Mouse (Mus musculus): ENCODE measurements around the gene Disp2. TPM values are rescaled to one million over a fixed set of nuclear protein-coding genes. Genes with fewer than 3 reads are reported as not detected.

The Disp2 gene
- polyA plus RNA-seq, 1 experiment, result not detected

DNA sequence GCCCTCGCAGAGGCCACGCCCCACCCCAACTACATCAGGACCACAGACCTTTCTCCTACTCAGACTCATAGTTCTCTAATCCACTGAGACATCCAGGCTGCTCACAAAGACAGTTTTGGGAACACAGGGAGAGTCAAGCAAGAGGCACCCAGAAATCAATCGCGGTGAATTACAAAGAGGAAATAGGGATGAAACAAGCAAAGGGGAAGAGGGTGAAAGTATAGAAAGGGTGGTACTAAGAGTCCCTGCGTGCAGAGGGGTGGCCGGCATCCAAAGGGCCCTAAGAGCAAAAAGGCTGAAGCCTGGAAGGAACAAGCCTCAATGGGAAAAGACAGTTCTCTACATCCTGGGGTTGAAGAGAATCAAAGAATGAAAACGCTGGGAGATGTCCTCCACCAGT, 34.9 kb upstream of the Disp2 start:
- Histone ChIP-seq H3K4me1 (ENCODE audit: control insufficient read depth) (peaks cover 55% of the 10 kb centered on the region), H3K4me3 (replicated peaks) (peak overlapping the region; percentile 91)

DNA sequence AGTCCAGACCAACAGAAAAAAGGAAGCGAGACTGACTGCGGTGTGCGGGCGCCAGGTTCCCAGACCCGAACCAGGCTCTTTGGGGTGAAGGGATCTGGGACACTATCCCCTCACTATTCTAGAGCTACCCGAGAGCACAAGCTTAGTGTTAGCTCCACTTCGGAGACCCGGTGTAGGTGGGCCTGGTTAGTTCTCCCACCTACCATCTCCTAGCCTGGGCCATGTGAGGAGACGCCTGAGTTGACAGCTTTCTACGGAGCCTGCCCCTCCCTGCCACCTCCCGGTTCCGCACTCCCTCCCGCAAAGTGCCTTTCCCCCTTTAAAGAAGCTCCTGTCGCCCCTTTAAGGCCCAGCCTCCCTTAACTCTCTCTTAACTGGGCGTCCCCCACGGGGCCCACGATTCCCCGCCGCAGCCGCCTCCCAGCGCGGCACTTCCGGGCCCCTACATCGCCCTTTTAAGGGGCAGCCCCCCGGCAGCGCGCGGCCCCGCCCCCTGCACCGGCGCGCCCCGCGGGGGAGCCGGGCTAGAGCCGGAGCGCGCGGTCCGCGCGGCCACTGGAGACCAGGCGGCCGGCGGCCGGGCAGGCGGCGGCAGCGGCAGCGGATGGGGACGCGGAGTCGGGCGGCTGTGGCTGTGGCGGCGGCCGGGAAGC, 34.2 kb upstream of the Disp2 start, which contains the start of gene Inafm2:
TSS of gene Inafm2 (plus strand) at position 527 of the 653 bp plus-strand sequence.
- Histone ChIP-seq H3K4me3 (replicated peaks) (peak within 1 kb of the TSS; percentile 91), H3K27me3 (ENCODE audit: control insufficient read depth) (peaks cover 19% of the 10 kb centered on the region), H3K36me3 (ENCODE audit: control insufficient read depth) (peaks cover 32% of the 10 kb centered on the region), H3K4me1 (ENCODE audit: control insufficient read depth) (peaks cover 63% of the 10 kb centered on the region), H3K9me3 (ENCODE audit: control insufficient read depth, low read length) (no peaks in the 10 kb centered on the region)
- TF ChIP-seq GATA1 (IDR thresholded peaks at IDR 0.05; ENCODE audit: low read length), result no peak
- no peak for TF ChIP-seq TAL1 (IDR thresholded peaks at IDR 0.05; ENCODE audit: low read length)

More for the DNA sequence above, 34.9 kb upstream of the Disp2 start:
- no peaks in the 10 kb centered on the region for H3K9me3 ChIP-seq (ENCODE audit: control insufficient read depth, low read length)
- H3K36me3 ChIP-seq (ENCODE audit: control insufficient read depth), result peaks cover 24% of the 10 kb centered on the region
- TF ChIP-seq TAL1 (IDR thresholded peaks at IDR 0.05; ENCODE audit: low read length), result no peak
- TF ChIP-seq GATA1 (IDR thresholded peaks at IDR 0.05; ENCODE audit: low read length), result no peak
- peaks cover 19% of the 10 kb centered on the region for H3K27me3 ChIP-seq (ENCODE audit: control insufficient read depth)

DNA sequence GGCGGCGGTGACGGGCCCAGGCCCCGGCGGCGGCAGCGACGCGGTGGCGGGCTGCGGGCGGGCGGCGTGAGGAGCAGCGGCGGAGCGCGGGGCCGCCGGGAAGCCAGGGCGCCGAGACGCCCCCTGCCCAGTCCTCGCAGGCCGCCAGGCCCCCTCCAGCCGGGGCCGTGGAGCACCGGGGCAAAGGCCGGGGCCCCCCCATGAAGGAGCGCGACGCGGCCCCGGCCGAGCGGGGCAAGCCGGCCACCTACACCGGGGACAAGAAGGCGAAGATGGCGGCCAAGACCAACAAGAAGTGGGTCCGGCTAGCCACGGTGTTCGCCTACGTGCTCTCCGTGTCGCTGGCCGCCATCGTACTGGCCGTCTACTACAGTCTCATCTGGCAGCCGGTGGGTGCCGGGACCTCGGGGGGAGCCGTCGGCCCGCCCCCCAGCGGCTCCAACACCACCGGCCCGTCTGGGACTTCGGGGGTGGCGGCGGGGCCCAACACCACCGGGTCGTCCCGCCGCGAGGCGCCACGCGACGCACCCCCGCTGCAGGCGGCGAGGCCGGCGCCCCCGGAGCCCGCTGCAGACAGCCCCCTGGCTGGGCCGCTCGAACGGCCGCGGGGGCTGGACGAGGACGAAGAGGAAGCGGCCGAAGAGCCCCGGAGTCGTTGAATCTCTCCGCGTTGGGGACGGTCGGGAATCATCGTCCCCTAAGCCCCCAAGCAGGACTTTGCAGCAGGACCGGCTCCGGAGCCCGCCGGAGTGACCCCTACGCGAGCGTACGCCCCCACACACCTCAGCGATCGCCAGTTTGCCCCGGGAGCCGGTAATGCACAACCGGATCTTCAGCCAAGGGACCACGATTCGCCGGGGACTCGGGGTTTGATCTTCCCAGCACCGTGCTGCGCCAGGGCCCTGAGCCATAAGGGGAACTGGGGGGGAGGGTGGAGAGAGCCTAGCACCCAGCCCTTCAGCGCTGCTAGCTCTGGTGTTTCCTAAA, 33.3 kb upstream of the Disp2 start:
- TF ChIP-seq GATA1 (IDR thresholded peaks at IDR 0.05; ENCODE audit: low read length) (no peak), TAL1 (IDR thresholded peaks at IDR 0.05; ENCODE audit: low read length) (no peak)

DNA sequence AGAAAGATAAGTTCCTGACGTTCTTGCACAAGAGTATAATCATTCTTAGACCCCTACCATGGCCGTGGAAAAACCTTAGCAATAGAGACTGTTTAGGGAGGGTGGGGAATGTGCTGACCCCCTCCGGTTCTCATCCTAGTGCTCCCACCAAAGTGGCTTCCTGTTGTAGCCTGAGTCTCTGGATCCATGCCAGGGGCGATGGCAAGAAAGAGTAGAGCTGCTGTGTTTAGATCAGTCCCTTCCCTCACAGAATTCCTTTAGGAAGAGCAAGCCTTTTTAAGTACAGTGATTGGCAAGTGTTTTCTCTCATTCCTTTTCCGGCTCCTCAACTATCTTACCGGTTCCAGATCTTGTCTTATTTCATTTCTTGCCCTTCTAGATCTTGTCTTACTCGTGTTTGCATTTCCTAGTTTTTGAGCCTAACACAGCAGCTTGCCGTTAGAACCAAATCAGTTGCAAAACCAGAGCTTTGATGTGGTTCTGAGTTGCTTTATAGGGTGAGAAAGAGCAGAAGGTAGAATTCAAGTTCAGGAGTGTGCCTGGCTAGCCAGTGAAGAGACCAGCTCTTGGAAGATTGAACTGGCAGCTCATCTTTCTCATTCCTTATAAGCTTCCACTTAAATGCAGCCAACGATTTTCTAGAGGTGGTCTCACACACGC, 32.1 kb upstream of the Disp2 start:
- TF ChIP-seq GATA1 (IDR thresholded peaks at IDR 0.05; ENCODE audit: low read length) (no peak), TAL1 (IDR thresholded peaks at IDR 0.05; ENCODE audit: low read length) (no peak)
- H3K36me3 ChIP-seq (ENCODE audit: control insufficient read depth), result peaks cover 51% of the 10 kb centered on the region
- peaks cover 16% of the 10 kb centered on the region for H3K27me3 ChIP-seq (ENCODE audit: control insufficient read depth)
- peaks cover 80% of the 10 kb centered on the region for H3K4me1 ChIP-seq (ENCODE audit: control insufficient read depth)
- peak overlapping the region; percentile 91 for H3K4me3 ChIP-seq (replicated peaks)
- H3K9me3 ChIP-seq (ENCODE audit: control insufficient read depth, low read length), result no peaks in the 10 kb centered on the region

More for the DNA sequence above, 33.3 kb upstream of the Disp2 start:
- peak overlapping the region; percentile 91 for H3K4me3 ChIP-seq (replicated peaks)
- H3K9me3 ChIP-seq (ENCODE audit: control insufficient read depth, low read length), result no peaks in the 10 kb centered on the region
- H3K4me1 ChIP-seq (ENCODE audit: control insufficient read depth), result peaks cover 68% of the 10 kb centered on the region
- peaks cover 19% of the 10 kb centered on the region for H3K27me3 ChIP-seq (ENCODE audit: control insufficient read depth)
- H3K36me3 ChIP-seq (ENCODE audit: control insufficient read depth), result peaks cover 38% of the 10 kb centered on the region

DNA sequence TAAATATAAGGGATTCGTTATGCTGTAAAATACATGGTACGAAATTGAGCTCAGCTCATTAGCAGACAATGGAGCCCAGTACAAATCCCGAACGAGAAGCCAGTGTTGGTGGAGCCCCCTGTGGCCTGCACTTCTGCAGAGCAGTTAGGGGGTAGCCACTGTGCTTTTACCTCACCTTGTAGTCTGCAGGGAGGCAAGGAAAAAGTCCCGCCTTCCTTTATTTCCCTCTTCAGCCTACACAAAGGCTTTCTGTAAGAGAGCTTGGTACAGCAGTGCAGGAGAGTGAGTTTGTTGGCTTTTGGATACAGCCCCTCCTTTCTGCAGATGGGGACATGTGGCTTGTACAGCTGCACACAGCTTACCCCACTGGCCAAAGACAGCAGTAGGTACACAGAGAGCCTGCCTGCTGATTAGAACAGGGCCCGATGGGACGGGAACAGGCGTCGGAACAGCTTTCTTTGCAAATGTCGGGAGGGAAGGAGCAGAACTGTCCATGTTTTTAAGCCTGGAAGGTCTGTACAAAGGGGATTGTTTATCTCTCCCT, 30.1 kb upstream of the Disp2 start:
- Histone ChIP-seq H3K36me3 (ENCODE audit: control insufficient read depth) (peaks cover 55% of the 10 kb centered on the region), H3K4me3 (replicated peaks) (no peak overlapping the region), H3K9me3 (ENCODE audit: control insufficient read depth, low read length) (no peaks in the 10 kb centered on the region), H3K27me3 (ENCODE audit: control insufficient read depth) (peaks cover 9% of the 10 kb centered on the region), H3K4me1 (ENCODE audit: control insufficient read depth) (peaks cover 87% of the 10 kb centered on the region)
- no peak for TF ChIP-seq TAL1 (IDR thresholded peaks at IDR 0.05; ENCODE audit: low read length)
- no peak for TF ChIP-seq GATA1 (IDR thresholded peaks at IDR 0.05; ENCODE audit: low read length)

DNA sequence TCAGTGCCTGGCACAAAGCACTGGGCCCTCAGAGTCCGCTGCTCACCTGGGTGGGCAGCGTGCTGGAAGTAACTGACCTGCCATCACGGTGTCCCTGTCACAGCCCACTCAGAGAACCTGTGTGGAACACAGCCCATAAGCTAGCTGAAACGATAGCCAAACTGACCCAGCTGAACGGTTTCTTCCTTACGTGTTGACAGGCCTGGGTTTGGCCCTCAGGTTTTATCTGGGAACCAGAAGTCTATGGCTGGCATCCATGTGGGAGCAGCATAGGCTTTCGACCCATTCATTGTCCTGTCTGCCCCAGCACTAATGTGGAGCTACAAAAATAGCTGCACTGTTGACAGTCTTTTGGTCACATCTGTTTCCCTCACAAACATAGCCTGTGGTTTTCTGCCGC, 29.0 kb upstream of the Disp2 start:
- Histone ChIP-seq H3K27me3 (ENCODE audit: control insufficient read depth) (no peaks in the 10 kb centered on the region), H3K4me1 (ENCODE audit: control insufficient read depth) (peaks cover 78% of the 10 kb centered on the region), H3K36me3 (ENCODE audit: control insufficient read depth) (peaks cover 55% of the 10 kb centered on the region), H3K9me3 (ENCODE audit: control insufficient read depth, low read length) (no peaks in the 10 kb centered on the region), H3K4me3 (replicated peaks) (no peak overlapping the region)
- no peak for TF ChIP-seq GATA1 (IDR thresholded peaks at IDR 0.05; ENCODE audit: low read length)
- TF ChIP-seq TAL1 (IDR thresholded peaks at IDR 0.05; ENCODE audit: low read length), result no peak

DNA sequence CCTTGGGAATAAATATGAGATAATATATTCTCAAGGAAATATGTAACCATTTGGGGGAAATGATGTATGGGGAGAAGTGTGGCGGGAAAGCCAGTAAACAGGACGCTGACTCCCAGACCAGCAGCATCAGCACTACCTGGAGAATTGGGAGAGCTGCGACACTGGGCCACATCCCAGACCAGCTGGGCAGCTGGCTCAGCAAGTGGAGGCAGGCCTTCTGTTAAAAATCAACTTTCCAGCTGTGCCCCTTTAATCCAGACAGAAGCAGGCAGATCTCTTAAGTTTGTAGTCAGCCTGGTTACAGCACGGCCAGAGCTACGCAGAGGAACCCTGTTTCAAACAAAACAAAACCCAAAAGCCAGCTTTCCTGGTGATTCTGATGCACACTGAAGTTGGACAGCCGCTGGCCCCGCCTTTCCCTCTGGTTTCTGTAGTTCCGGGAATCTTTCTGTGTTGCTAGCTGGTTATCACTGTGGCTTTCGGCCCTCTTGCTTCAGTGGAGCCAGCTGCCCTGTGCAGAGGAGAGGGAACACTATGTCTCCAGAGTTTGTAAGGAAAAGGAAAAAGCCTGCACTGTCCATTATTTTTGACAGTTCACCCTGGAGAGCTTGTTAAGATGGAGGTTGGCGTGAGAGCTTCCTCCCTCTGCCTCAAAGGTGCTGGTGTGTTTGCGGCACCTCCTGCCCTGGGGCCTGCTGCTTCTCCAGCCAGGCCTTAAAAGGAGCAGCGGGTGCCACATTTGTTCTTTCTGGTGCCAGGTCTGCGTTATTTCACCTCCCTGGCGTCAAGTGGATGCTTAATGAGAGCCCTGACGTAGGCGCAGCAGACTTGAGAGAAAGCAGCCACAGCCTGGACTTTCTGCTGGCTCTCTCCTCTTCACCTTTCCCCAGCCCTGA, 27.4 kb upstream of the Disp2 start:
- H3K9me3 ChIP-seq (ENCODE audit: control insufficient read depth, low read length), result no peaks in the 10 kb centered on the region
- no peaks in the 10 kb centered on the region; the same call in 1 of the 2 replicates for H3K27me3 ChIP-seq (ENCODE audit: control insufficient read depth)
- no peak for TF ChIP-seq TAL1 (IDR thresholded peaks at IDR 0.05; ENCODE audit: low read length)
- no peak for TF ChIP-seq GATA1 (IDR thresholded peaks at IDR 0.05; ENCODE audit: low read length)
- H3K4me1 ChIP-seq (ENCODE audit: control insufficient read depth), result peaks cover 73% of the 10 kb centered on the region
- peak overlapping the region; percentile 21 for H3K4me3 ChIP-seq (replicated peaks)
- peaks cover 55% of the 10 kb centered on the region for H3K36me3 ChIP-seq (ENCODE audit: control insufficient read depth)

DNA sequence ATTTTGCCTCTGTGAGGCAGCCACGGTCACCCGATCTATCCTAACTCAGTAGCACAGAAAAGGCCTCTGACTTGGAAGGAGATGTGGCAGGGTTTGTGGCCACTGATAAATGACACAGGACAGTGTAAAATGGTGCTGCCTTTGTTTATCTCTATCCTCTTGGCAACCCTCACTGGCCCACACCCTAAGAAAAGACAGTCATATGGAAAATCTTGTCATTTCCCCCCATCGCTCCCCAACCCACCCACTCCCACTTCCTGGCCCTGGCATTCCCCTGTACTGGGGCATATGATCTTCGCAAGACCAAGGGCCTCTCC, 26.8 kb upstream of the Disp2 start:
- no peak for TF ChIP-seq TAL1 (IDR thresholded peaks at IDR 0.05; ENCODE audit: low read length)
- TF ChIP-seq GATA1 (IDR thresholded peaks at IDR 0.05; ENCODE audit: low read length), result no peak
- H3K4me3 ChIP-seq (replicated peaks), result peak overlapping the region; percentile 21
- no peaks in the 10 kb centered on the region for H3K9me3 ChIP-seq (ENCODE audit: control insufficient read depth, low read length)
- no peaks in the 10 kb centered on the region; the same call in 1 of the 2 replicates for H3K27me3 ChIP-seq (ENCODE audit: control insufficient read depth)
- H3K4me1 ChIP-seq (ENCODE audit: control insufficient read depth), result peaks cover 67% of the 10 kb centered on the region
- H3K36me3 ChIP-seq (ENCODE audit: control insufficient read depth), result peaks cover 50% of the 10 kb centered on the region

Data from erythroblast, embryonic 14.5 days (primary cell).